Mouse (Mus musculus) megakaryocyte, embryonic 14.5 days (primary cell): ENCODE results near the gene Il23a.

Experiments
- FLI1 ChIP-seq: IDR thresholded peaks from 2 replicates; pipeline ENCODE4 v1.6.1; 2012; ENCODE audit warnings: low read length, inconsistent platforms, mixed read lengths
- GATA1 ChIP-seq: IDR thresholded peaks from 3 replicates; pipeline ENCODE4 v1.6.1; 2012; ENCODE audit warnings: mixed read lengths, low read length, inconsistent platforms, borderline replicate concordance

- no peak for TF ChIP-seq GATA1
- no peak for TF ChIP-seq FLI1
Observed at GRCm38 (mm10) chr10:128326825-128327224, 28.3 kb upstream of the Il23a start.
